In genomic region chr2:25423626-25424025, GRCm38 (mm10) we compare ENCODE assay signal across 15 mouse cellular contexts. TPM values are rescaled to one million over a fixed set of nuclear protein-coding genes. Genes with fewer than 3 reads are reported as not detected.
"Had no signal": no experiment of that assay in that cellular context is flagged by ENCODE, and none has a peak within 500 bp of the region (broad histone marks: within the 10 kb centered on the region; RNA-seq: fewer than 3 reads in every experiment).

No protein-coding gene starts in this region.

- H3K4me2 ChIP-seq: kidney, embryonic 15.5 days; limb, embryonic 15.5 days; midbrain, embryonic 11.5 days; midbrain, embryonic 15.5 days; neural tube, embryonic 13.5 days had no signal

- H3K4me1 ChIP-seq: limb, embryonic 15.5 days had no signal

- H3K4me3 ChIP-seq: kidney, embryonic 15.5 days; limb, embryonic 15.5 days; midbrain, embryonic 15.5 days; neural tube, embryonic 13.5 days had no signal

- H3K27ac ChIP-seq: kidney, embryonic 15.5 days; limb, embryonic 15.5 days; midbrain, embryonic 15.5 days; neural tube, embryonic 13.5 days; stomach, postnatal 0 days had no signal

- H3K36me3 ChIP-seq: kidney, embryonic 15.5 days; limb, embryonic 15.5 days; midbrain, embryonic 15.5 days; neural tube, embryonic 13.5 days had no signal

- H3K9ac ChIP-seq: kidney, embryonic 15.5 days; limb, embryonic 15.5 days; midbrain, embryonic 15.5 days; neural tube, embryonic 13.5 days had no signal

- ATAC-seq: midbrain, embryonic 15.5 days had no signal

- DNase-seq: kidney, adult 2 months; layer of hippocampus, adult 9-11 months; layer of hippocampus, postnatal 36 days; retina, postnatal 1 day; right cerebral cortex, postnatal 14 days had no signal

- H3K27me3 ChIP-seq: midbrain, embryonic 15.5 days had no signal

- H3K9me3 ChIP-seq: kidney, embryonic 15.5 days; limb, embryonic 15.5 days; midbrain, embryonic 15.5 days; neural tube, embryonic 13.5 days had no signal

RNA-seq across cellular contexts. Expression of gene Fut7, which starts 0.6 kb away (rescaled TPM):
- polyA plus RNA-seq: intestine, embryonic 14.5 days; limb, embryonic 11.5 days; midbrain, embryonic 11.5 days; stomach, postnatal 0 days had no signal

RNA-seq across cellular contexts. Expression of gene Npdc1, which starts 24.5 kb away (rescaled TPM):
- total RNA-seq: monocyte, adult 5-6 weeks had no signal

RNA-seq across cellular contexts. Expression of gene Entpd2, which starts 28.0 kb away (rescaled TPM):
- total RNA-seq: megakaryocyte progenitor cell, adult 5-6 weeks; monocyte, adult 5-6 weeks had no signal
- polyA plus RNA-seq: limb, embryonic 11.5 days had no signal

RNA-seq across cellular contexts. Expression of gene Clic3, which starts 33.0 kb away (rescaled TPM):
- total RNA-seq: megakaryocyte progenitor cell, adult 5-6 weeks; monocyte, adult 5-6 weeks had no signal
- polyA plus RNA-seq: limb, embryonic 11.5 days had no signal
